Mouse (Mus musculus) spleen, adult 18-20 months (tissue): ENCODE measurements around the gene Bcr.
"Not testable (repeated sequence)": the region's sequence is repeated elsewhere in the genome, so short reads cannot be mapped to it uniquely, and the experiment has no call there.

Source experiments
- DNase-seq, 2 experiments: peaks; one replicate each; pipeline ENCODE4 v3.0.0; 2022; ENCODE audit warnings: mixed read lengths in 2 of 2

Bcr gene

DNA sequence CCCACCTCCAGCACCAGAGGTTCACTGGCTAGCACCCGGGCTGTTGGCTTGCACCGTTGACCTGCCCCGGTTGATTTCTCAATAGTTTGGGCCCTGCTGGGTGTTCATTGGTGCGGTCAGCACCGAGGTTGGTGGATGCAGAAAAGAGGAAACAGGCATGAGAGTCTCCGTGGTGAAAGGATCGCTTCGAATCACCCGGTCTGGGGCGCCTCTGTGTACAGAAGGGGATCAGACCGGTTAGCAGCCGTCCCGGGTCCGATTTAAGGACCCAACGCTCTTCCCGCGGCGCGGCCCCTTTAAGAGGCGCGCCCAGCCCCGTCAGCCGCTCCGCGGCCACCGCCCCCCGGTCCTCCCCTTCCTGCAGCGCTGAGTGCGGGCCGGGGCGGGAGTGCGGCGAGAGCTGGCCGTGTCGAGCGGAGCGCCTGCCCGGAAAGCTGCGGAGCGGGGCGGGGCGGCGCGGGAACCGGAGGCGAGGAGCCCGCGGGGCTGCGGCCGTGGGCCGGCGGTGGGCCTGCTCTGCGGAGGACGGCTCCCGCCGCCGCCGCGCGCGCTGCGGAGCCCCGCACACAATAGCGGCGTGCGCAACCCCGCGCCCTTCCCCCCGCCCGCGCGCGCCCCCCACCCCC lies at the start of gene Bcr:
Bcr (plus strand) TSS at position 376 of the 626 bp plus-strand sequence.
- DNase-seq: peak; percentile 59 to 75

DNA sequence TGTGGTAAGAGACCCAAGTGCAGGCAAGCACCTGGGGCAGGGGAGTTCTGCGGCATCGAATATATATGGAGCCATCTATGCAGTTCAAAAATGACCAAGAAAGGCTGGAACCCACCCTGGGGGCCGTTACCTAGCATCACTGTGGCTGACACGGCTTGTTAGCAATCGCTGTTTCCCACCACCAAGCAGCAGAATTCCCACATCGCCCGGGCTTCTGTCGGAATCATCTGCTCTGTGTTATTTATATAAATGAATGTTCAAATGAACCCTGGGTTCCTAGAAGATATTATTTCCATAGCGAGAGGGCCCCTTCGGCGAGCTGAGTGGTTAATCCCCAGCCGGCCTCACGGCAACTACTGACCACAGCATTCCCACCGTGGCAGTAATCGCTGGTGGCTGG lies 49.7 kb upstream of the Bcr start:
- no peak for DNase-seq

DNA sequence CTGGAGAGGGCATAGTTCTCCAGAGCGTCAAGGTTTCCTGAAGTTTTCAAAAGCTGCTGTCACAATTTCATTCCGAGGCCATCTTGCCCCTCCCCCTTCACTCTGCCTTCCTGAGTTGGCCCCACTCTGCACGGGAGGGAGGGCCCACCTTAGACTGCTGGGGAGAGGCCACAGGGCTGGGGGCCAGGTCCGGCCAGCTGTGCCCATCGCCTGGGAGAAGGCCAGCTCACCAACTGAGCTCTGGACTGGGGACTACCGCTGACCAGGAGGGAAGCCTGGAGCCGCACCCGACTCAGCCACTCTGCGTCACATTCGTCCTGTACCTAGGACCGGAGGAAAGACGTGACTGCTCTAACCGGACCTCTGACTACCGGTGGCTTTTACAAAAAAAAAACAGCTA lies 44.9 kb upstream of the Bcr start:
- DNase-seq: no peak

DNA sequence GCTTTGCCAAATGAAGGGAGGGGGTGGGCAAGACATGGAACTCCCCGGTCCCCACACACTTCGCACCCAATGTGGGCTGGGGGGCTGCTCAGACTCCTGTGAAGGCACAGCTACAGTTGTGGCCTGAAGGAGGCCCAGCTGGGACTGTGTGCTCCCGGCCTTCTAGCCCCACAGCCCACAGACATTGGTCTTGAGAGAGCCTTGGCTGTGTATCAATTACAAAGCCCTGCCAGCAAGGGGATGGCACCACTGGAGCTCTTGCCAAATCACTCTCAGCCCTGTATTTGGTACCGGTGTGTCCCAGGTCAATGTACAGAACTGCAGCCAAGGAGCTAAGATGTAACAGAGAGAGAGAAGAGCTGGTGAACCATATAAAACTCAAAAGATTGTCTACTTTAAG lies 43.9 kb upstream of the Bcr start:
- DNase-seq: no peak

DNA sequence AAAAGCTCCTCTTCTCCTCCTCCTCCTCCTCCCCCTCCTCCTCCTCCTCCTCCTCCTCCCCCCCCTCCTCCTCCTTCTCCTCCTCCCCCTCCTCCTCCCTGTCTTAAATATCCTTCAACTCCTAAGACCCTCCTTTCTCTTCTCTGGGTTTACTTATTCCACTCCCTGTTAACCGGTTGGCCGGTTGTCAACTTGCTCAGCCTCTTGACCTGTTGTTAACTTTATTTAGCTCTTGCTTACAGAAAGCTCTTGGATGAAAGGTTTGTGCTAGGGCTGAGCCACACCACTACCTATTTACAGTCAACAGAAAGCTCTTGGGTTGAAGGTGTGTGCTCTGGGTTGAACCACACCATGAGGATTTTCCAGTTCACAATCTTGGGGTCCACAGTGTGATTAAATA lies 40.1 kb upstream of the Bcr start:
- no peak for DNase-seq

DNA sequence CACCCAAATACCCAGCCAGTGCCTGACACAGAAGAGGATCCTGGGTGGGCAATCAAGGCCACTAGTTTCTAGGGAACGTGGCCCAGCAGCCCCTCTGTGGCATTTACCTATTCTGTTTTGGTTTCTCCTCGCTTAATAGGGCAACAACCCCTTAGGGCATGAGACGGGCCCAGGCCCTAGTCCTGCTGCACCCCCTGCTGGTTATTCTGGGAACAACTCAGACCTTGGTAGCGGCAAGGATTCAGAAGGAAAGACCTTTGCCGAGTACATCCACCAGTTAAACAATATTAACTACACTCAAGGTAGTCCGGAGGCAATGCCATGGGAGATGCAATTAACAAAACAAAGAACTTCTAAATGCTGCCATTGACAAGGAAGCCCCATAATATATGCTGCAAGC lies 39.3 kb upstream of the Bcr start:
- DNase-seq: peak; percentile 22 to 65

DNA sequence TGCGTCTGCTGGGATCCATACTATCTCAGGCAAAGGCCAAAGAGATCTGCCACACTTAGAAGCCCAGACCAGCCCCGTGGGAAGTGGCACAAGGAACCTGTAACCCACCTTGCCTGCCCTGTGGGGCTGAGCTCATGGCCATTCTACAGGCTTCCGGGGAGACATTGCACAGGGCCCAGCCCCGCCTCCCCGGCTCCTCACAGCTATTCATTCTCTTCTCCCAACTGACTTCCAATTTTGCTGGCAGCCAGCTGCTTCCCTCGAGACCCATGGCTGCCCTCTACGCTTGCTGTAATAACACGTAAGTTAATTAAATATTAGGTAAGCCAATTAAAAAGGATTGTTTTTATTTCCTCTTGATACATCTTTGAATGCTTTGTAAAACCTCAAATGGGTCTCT lies 33.9 kb upstream of the Bcr start:
- DNase-seq: no peak

DNA sequence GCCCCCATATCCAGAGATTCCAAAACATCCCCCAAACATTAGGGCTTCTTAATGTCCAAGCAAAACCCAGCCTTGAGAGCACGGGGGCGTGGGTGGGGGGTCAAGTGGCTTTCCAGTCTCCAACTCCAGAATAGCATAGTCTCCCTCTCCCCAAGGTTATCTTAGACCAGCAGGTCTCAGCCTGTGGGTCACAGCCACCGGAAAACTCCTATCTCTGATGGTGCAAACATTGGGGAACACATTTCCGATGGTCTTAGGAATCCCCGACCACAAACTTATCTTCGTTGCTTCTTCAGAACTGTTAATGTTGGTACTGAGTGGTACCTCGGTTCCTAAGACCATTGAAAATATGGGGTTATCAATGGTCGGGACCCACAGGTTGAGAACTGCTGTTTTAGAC lies 31.6 kb upstream of the Bcr start:
- no peak for DNase-seq

DNA sequence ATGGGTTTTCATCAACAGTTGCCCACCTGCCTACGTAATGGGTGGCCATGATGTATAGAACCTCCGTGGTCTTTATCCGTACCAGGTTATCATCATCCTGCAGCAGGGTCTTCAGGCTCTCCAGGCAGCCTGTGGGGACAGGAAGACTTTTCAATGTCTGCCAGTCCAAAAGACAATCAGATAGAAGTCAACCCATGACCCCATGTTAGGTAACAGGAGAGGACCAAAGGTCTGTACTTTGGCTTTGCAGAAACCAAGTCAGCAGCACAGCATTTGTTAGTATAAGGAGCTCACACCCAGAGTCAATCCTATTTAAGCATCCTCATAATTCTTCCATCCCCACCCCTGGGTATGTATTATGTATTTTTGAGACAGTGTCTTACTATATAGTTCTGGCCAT lies 30.7 kb upstream of the Bcr start:
- DNase-seq: no peak

DNA sequence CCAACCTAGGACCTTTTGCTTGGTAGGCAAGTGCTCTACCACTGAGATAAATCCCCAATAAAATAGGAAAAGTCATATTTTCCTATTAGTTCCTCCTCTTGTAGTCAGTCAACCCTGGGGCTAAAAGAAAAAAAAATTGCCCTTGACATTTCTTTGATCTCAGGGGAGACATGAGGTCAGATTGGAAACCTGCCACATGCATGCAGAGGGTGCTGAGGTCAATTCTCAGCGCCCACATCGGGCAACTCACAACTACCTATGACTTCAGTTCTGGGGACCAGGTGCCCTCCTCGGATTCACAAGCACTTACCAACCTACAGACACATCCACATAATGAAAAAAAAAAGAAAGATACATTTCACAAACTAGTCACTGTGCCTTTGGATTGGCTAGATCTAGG lies 30.2 kb upstream of the Bcr start:
- DNase-seq: no peak

DNA sequence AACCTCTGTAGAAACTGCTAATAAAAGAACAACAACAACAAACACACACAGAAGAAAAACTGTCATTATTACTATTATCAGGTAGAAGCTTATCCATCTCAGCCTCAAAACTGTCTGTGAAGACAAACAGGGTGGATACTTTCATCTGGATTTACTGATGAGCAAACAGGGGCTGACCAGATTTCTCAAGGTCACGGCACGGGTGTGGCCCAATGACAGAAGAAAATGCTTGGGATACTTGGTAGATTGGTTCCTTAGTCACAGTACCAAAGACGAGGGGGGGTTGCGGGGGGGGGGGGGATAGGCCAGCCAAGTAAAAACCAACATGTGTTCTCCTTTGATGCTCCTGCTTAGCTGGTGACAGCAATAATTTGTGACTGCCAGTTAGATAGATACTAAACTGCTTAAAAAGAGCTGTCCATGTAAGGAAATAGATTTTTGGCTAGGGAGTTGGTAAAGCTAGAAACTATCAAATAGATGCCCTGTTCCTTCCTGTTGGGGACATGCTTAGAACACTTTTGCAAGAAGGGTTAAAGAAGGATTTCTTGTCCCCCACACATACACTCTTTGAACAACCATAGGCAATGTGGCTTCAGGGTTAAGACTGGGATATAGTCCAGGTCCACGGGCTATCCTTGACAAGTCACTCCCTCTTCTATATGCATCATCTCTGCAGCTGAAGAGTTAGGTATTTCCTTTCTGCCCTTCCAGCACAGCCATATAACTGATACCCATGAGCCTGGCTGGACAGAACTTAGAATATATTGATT lies 28.9 kb upstream of the Bcr start:
- DNase-seq: no peak

DNA sequence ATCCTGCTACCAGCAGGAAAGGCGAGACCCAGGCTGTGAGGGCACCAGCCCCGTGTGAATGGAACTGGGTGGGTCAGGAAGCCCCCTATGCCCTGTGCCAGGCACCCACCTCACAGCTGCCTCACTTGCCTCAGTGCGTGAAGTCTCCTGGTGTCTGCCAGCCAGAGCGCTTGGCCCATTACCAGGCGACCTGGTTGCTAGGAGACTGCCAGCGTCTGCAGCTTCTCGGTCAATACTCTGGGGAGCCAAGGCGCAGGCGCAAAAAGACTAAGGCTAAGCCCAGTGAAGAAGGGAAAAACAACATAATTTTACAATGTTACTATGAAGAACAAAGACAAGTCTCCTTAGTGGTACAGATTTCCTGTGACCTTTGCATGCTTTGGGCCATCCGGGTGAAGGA lies 28.0 kb upstream of the Bcr start, which contains the start of gene Rsph14:
Rsph14 (minus strand) TSS at position 192 of the 400 bp plus-strand sequence.
- DNase-seq: peak; percentile 41 to 48

DNA sequence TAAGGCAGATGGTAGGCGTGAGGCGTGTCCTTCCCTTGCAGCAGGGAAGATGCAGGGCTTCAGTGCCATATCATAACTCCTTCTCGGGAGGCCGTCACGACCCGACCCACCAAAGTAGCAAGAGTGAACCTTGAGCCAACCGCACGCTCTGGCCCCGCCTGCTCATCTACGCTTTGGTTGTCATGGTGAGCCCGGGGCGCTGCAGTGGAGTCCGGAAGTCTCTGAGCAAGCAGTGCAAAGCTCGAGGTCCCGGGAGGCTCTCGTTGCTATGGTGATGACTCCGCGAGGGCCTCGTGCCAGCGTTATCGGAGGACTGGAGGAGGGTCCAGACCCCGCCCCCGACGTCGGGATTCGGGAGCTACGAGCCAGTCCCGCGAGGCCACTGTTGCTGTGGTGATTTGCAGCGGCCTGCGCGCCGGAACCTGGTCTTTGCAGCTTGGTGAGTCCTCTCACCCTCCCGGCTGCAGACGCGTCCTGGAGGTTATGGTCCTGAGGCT lies 23.5 kb upstream of the Bcr start, which contains the start of gene Rab36:
Rab36 (plus strand) TSS at position 176 of the 497 bp plus-strand sequence.
- DNase-seq: peak; percentile 71 to 76

DNA sequence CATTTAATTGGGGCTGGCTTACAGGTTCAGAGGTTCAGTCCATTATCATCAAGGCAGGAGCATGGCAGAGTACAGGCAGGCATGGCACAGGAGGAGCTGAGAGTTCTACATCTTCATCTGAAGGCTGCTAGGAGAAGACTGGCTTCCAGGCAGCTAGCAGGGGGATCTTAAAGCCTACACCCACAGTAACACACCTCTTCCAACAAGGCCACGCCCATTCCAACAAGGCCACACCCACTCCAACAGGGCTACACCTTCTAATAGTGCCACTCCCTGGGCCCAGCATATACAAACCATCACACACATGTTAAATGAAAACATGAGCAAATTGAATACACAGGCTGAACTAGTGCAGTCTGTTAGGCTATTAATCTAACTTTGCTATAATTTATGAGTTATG lies 18.3 kb upstream of the Bcr start:
- DNase-seq: not testable (repeated sequence)

DNA sequence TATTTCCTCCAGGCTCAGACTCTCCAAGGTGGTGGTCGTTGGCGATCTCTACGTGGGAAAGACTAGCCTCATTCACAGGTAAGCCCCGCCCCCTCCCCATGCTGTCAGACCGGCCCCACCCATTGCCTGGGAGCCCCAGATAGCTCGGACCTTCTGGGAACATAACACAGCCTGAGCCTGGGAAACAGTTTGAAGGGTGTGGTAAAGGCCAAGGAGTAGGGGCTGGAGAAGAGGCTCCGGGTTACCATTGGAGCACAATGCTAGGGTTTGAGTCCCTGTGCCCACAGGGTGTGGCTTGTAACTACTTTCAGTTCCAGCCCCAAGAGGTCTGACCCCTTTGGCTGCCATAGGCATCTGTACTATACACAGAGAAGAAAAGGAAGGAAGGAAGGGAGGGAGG lies 15.9 kb upstream of the Bcr start:
- DNase-seq: no peak

DNA sequence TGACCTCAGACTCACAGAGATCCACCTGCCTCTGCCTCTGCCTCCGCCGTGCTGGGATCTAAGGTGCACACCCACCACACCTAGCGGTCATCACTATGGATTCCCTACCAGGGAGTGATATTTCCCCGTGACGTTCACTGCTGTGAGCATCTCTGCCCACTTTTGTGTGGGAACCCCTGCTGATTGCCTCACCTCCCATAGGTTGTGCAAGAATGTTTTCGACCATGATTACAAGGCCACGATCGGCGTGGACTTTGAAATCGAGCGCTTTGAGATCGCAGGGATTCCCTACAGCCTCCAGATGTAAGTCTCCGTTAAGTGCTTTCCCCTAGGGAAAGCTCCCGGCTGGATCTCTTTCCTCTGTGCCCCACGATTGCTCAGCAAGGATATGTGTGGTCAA lies 14.6 kb upstream of the Bcr start:
- no peak for DNase-seq

DNA sequence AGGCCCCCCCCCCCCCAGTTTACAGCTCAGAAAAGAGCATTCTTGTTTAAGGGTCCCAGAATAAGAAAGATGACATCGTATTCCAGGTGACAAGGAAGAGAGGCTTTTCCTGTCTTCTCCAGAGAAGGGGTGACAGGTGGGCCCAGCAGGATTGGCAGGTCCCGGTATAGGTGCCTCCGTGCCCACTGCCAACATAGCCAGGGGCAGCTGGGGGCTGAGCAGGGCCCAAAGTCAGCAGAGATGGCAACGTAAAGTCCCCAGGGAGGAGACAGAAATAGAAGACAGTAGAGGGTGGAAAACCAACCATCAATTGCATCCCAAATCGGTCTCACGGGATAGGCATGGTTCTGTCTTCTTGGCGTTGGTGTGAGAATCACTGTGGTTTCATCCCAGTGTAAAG lies 11.7 kb upstream of the Bcr start:
- no peak for DNase-seq

DNA sequence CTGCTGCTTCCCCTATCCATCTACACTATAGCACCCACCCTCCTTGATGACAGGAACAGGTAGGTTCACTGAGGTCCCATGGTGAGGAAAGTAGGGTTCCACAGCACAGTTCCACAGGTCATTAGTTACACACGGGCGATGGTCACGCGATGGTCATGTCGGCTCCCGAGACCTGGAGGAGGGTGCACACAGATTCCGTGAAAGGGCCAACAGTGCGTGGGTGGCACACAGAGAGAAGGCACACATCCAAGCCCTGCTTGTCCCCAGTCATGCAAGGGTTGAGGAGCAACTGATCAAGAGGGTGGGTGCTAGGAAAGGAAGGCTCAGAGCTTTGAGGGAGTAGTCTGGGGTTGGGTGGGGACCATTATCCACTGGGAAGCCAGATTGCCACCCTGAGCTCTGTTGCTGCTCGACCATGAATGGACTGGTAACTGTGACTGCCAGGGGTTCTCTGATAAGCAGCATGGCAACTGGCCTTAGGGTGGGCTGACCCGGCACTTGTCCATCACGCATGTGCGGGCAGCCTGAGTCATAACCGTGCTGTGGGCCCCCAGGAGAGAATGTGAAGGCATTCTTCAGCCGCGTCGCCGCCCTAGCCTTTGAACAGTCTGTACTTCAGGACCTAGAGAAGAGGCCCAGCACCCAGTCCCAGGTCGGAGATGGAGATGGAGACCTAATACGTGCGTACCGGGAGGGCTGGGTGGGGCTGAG lies 8.9 kb upstream of the Bcr start:
- no peak for DNase-seq

DNA sequence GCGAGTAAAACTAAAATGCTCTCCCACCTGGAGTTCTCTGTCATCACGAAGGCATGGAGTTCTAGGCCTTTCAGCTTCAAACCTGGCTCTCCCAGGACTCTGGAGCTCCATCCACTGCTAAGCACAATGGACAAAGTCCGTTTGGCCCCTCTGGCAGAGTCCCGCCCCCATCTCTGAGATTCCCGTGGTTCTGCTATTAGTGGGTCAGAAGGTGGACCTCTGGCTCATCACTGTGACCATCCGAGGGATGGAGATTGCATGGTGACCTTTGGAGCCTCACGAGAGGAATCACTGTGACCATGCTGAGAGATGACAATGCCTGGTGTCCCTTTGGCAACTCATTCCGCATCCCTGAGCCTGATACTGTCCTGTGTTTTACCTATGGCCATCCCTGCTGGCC lies 7.5 kb upstream of the Bcr start:
- DNase-seq: no peak

DNA sequence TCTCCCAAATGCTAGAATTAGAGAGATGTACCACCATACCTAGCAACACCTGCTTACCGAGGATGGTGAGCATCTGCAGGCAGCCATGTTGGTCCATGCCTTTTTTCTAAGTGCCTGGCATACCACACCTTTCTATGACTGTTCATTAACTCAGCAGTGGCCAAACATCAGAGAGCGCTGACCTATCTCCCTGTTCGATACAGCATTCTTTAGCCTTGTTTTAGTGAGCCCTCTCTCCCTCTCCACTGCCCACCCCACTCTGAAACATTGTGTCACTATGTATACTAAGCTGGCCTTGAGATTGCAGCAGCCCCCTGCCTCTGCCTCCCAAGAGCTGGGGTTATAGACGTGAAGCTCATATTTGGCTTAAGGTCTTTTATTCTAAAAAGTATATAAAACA lies 6.7 kb upstream of the Bcr start:
- no peak for DNase-seq

DNA sequence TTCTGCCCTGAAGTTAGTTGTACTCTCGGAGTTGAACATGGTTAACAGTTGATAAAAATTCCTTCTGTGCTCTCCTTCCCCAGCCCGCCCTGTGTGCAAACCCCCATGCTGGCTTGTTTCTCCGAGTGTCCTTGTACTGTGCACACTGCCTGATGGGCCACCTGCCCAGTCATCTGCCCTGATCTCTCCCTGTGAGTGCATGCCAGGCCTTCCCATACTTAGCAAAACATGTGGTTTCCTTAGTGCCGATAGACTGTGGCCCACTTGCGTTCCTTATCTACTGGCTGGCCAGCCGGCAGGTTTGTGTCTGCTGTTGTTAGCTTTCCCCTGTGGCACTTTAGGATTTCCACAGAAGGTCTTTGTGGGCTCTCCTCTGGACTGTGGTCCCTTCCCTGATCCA lies 6.3 kb upstream of the Bcr start:
- DNase-seq: no peak

DNA sequence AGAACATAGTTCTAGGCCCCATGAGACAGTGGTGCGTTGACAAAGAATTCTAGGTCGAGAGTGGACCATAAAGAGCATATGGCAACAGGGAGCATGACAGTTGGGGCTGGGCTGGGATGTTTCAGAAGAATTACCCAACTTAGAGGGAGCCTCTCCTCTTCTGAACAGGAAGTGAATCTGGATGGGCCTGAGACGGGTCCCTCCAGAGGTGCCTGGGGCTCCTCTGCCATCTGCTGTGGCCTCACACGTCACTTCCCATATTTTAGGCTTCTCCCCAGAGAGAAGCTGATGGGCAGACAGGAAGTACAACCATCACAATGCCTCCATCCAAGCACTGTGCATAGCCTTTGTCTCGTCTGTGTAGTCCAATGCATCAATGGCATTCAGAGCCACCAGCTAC lies 4.7 kb upstream of the Bcr start:
- no peak for DNase-seq

DNA sequence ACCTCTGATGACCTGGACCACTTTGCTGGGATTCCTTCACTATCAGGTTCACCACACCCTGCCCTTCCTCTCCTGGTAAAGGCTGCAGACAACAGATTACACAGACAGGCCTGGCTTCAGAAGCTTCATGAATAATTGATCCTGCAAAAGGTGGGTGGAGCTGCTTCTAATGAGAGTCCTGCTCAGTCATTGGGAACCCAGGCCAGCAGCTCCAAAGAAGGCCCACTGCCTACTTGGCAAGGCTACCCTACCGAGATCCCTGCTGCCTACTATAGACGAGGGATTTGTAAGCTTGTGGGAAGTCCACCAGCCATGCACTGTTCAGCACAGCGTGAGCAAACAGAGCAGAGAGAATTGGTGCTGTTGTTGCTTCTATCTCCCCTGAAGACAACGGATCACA lies 4.1 kb upstream of the Bcr start:
- no peak for DNase-seq

DNA sequence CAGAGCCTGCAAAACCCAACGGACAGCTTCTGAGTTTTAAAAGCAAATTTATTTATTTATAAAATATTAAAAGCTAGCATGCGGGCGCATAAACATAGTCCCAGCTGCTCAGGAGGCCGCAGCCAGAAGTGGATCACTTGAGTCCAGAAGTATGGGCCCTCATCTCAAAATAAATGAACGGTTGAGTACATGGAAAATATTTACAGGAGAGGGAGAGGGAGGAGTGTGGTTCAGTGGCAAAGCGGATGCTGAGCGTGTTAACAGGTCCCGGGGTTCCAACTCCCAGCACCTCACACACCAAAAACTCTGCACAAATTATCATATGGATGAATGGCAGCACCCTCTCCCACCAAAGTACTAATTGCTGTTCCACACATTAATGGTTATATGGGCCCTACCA lies 2.1 kb upstream of the Bcr start:
- no peak for DNase-seq
